Mouse (Mus musculus): ENCODE data around the gene Ntan1. TPM values are rescaled to one million over a fixed set of nuclear protein-coding genes. Genes with fewer than 3 reads are reported as not detected.
"Not testable (repeated sequence)": the region's sequence is repeated elsewhere in the genome, so short reads cannot be mapped to it uniquely, and the experiment has no call there.

Ntan1 gene
- polyA plus RNA-seq, 2 experiments: 115 to 199 TPM

DNA sequence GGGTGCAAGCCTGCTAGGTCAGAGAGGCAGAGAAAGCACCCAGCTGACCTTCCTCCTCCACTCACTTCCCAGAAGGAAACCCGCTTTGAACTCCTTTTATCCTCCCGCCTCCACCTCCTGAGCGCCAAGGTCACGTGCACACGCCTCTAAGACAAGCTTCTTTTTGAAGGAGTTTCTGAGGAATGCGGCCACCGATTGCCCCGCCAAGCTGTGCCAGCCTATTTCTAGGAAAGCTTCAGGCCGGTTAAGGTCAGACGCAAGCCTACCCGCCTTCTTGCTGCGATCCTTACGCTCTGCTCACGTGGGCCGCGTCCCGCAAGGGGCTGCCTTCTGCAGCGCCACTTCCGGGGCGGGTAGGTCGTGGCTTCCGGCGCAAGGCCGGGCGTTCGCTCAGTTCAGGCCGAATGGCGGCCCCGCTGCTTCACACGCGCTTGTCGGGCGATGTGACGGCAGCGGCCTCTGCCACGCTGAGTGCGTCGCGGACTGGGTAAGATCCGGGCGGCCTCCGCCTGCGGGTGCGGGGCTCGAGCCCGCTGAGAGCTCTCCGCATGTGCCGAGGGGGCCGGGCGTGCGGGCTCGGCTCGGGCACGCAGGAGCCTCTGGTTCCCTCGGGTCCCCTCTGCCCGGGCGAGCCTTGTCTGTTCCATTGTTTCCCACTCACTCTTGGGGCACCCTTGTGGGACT, 38.1 kb upstream of the Ntan1 start, which contains the start of gene Rrn3:
Gene Rrn3 (plus strand): TSS at position 356 of the 684 bp plus-strand sequence.
- Histone ChIP-seq H3K9me3 (ENCODE audit: control insufficient read depth, low read length) (no peaks in the 10 kb centered on the region), H3K27ac (replicated peaks; ENCODE audit: low read depth, low read length) (peak within 1 kb of the TSS; percentile 76), H3K4me3 (replicated peaks; ENCODE audit: low read length) (peak within 1 kb of the TSS; percentile 73), H3K4me1 (ENCODE audit: control insufficient read depth, insufficient read depth, low read length) (peaks cover 11% of the 10 kb centered on the region), H3K4me2 (replicated peaks; ENCODE audit: low read depth, low read length, severe bottlenecking) (peak within 1 kb of the TSS; percentile 66), H3K36me3 (ENCODE audit: control insufficient read depth, insufficient read depth, low read length) (peaks cover 20% of the 10 kb centered on the region), H3K9ac (ENCODE audit: low read depth, low read length, severe bottlenecking) (peak within 1 kb of the TSS; percentile 85), H3K27me3 (ENCODE audit: control insufficient read depth, insufficient read depth, low read length) (no peaks in the 10 kb centered on the region)
- DNase-seq (ENCODE audit: low spot score) (peak; percentile 84), ATAC-seq (ENCODE audit: low FRiP score, low read depth) (peak; percentile 98)
- WGBS: 1% methylated on average over 42 of the region's 57 CpGs
- peak; percentile 88; the same call in 1 of the 2 replicates for TF ChIP-seq POLR2A (IDR thresholded peaks at IDR 0.05; ENCODE audit: borderline replicate concordance, extremely low read depth, insufficient read depth, insufficient read length)

- Histone ChIP-seq H3K27ac (replicated peaks; ENCODE audit: low read depth, low read length) (no peak overlapping the region), H3K9me3 (ENCODE audit: control insufficient read depth, low read length) (no peaks in the 10 kb centered on the region), H3K4me1 (ENCODE audit: control insufficient read depth, insufficient read depth, low read length) (peaks cover 11% of the 10 kb centered on the region), H3K27me3 (ENCODE audit: control insufficient read depth, insufficient read depth, low read length) (no peaks in the 10 kb centered on the region), H3K36me3 (ENCODE audit: control insufficient read depth, insufficient read depth, low read length) (peaks cover 27% of the 10 kb centered on the region), H3K4me2 (replicated peaks; ENCODE audit: low read depth, low read length, severe bottlenecking) (peak overlapping the region; percentile 66), H3K9ac (ENCODE audit: low read depth, low read length, severe bottlenecking) (peak overlapping the region; percentile 85), H3K4me3 (replicated peaks; ENCODE audit: low read length) (peak overlapping the region; percentile 73)
- ATAC-seq (ENCODE audit: low FRiP score, low read depth) (no peak), DNase-seq (ENCODE audit: low spot score) (no peak)
- 37% methylated on average over 8 of the region's 8 CpGs for WGBS
- no peak for TF ChIP-seq POLR2A (IDR thresholded peaks at IDR 0.05; ENCODE audit: borderline replicate concordance, extremely low read depth, insufficient read depth, insufficient read length)
These were observed 37.4 kb upstream of the Ntan1 start for GRCm38 (mm10) chr16:13781216-13781615.

DNA sequence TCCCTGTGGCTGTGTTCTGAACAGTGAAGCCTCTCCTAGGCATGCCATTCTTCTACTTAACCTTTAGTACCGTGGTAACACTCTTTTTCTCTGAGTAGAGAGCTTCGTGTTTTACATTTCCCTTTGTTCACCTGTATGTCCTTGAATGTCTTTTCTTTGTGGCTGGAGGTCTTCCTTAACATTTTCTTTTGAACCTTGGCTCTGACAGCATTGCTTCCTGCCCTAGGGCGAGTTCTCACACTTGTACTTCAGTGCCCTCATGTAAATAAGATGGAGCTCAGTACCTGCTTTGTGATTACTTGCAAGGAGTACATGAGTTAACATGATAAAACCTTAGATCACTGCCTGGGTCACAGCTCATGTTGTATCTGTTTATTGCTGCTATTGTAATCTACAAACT, 32.7 kb upstream of the Ntan1 start:
- ATAC-seq (ENCODE audit: low FRiP score, low read depth): no peak
- H3K4me2 ChIP-seq (replicated peaks; ENCODE audit: low read depth, low read length, severe bottlenecking): no peak overlapping the region
- H3K4me3 ChIP-seq (replicated peaks; ENCODE audit: low read length): no peak overlapping the region
- no peak for TF ChIP-seq POLR2A (IDR thresholded peaks at IDR 0.05; ENCODE audit: borderline replicate concordance, extremely low read depth, insufficient read depth, insufficient read length)
- DNase-seq (ENCODE audit: low spot score): no peak
- no peaks in the 10 kb centered on the region for H3K9me3 ChIP-seq (ENCODE audit: control insufficient read depth, low read length)
- H3K27me3 ChIP-seq (ENCODE audit: control insufficient read depth, insufficient read depth, low read length): no peaks in the 10 kb centered on the region
- no peak overlapping the region for H3K9ac ChIP-seq (ENCODE audit: low read depth, low read length, severe bottlenecking)
- peaks cover 68% of the 10 kb centered on the region for H3K36me3 ChIP-seq (ENCODE audit: control insufficient read depth, insufficient read depth, low read length)
- no peak overlapping the region for H3K27ac ChIP-seq (replicated peaks; ENCODE audit: low read depth, low read length)
- 84% methylated on average over 3 of the region's 3 CpGs for WGBS
- H3K4me1 ChIP-seq (ENCODE audit: control insufficient read depth, insufficient read depth, low read length): peaks cover 5% of the 10 kb centered on the region; the same call in 1 of the 2 replicates

DNA sequence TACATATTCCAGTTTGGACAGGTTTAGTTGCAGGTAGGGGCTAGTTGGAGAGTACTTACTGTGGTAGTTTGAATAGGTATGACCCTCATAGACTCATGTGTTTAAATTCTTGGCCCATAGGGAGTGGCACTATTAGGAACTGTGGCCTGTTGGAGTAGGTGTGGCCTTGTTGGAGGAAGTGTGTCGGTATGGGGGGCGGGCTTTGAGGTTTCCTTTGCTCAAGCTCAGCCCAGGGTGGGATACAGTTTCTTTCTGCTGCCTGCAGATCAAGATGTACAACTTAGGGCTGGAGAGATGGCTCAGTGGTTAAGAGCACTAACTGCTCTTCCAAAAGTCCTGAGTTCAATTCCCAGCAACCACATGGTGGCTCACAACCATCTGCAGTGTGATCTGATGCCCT, 25.2 kb upstream of the Ntan1 start:
- H3K36me3 ChIP-seq (ENCODE audit: control insufficient read depth, insufficient read depth, low read length): peaks cover 86% of the 10 kb centered on the region
- H3K27ac ChIP-seq (replicated peaks; ENCODE audit: low read depth, low read length); H3K4me1 ChIP-seq (ENCODE audit: control insufficient read depth, insufficient read depth, low read length); H3K9me3 ChIP-seq (ENCODE audit: control insufficient read depth, low read length); ATAC-seq (ENCODE audit: low FRiP score, low read depth); H3K27me3 ChIP-seq (ENCODE audit: control insufficient read depth, insufficient read depth, low read length); H3K9ac ChIP-seq (ENCODE audit: low read depth, low read length, severe bottlenecking); DNase-seq (ENCODE audit: low spot score); H3K4me3 ChIP-seq (replicated peaks; ENCODE audit: low read length); H3K4me2 ChIP-seq (replicated peaks; ENCODE audit: low read depth, low read length, severe bottlenecking): not testable (repeated sequence)
- 97% methylated on average over 2 of the region's 2 CpGs for WGBS

GRCm38 (mm10) chr16:13796746-13797175, 21.9 kb upstream of the Ntan1 start:
- no peaks in the 10 kb centered on the region for H3K9me3 ChIP-seq (ENCODE audit: control insufficient read depth, low read length)
- no peaks in the 10 kb centered on the region for H3K27me3 ChIP-seq (ENCODE audit: control insufficient read depth, insufficient read depth, low read length)
- no peaks in the 10 kb centered on the region for H3K4me1 ChIP-seq (ENCODE audit: control insufficient read depth, insufficient read depth, low read length)
- H3K9ac ChIP-seq (ENCODE audit: low read depth, low read length, severe bottlenecking): no peak overlapping the region
- no peak overlapping the region for H3K4me3 ChIP-seq (replicated peaks; ENCODE audit: low read length)
- H3K36me3 ChIP-seq (ENCODE audit: control insufficient read depth, insufficient read depth, low read length): peaks cover 86% of the 10 kb centered on the region
- TF ChIP-seq POLR2A (IDR thresholded peaks at IDR 0.05; ENCODE audit: borderline replicate concordance, extremely low read depth, insufficient read depth, insufficient read length): no peak
- H3K4me2 ChIP-seq (replicated peaks; ENCODE audit: low read depth, low read length, severe bottlenecking): no peak overlapping the region
- DNase-seq (ENCODE audit: low spot score) (no peak), ATAC-seq (ENCODE audit: low FRiP score, low read depth) (no peak)
- H3K27ac ChIP-seq (replicated peaks; ENCODE audit: low read depth, low read length): no peak overlapping the region
- WGBS: 91% methylated on average over 5 of the region's 5 CpGs
